8 mouse cellular contexts compared by ENCODE assay signal in genomic region chr7:27361283-27361946, GRCm38 (mm10). TPM values are rescaled to one million over a fixed set of nuclear protein-coding genes. Genes with fewer than 3 reads are reported as not detected.
DNase-seq lines count a peak whose midpoint lies in the region; ATAC-seq lines count a peak whose summit lies in the region.

No protein-coding gene starts in this region.

- peaks cover 45% of the 10 kb centered on the region for H3K27me3 ChIP-seq in heart, embryonic 13.5 days (replicated peaks)
- peaks cover 46% of the 10 kb centered on the region for H3K27me3 ChIP-seq in liver, embryonic 12.5 days (replicated peaks)
- H3K27me3 ChIP-seq in stomach, embryonic 16.5 days (ENCODE audit: control insufficient read depth, insufficient read depth, low read length): peaks cover 36% of the 10 kb centered on the region

- peak; percentile 95 for ATAC-seq in heart, embryonic 13.5 days (ENCODE audit: extremely low read depth, insufficient number of reproducible peaks, low FRiP score, low TSS enrichment)
- peak; percentile 90 for ATAC-seq in liver, embryonic 12.5 days
- peak; percentile 97 for ATAC-seq in stomach, embryonic 16.5 days (ENCODE audit: insufficient read depth, low FRiP score)

- H3K36me3 ChIP-seq in heart, embryonic 13.5 days: no peaks in the 10 kb centered on the region
- no peaks in the 10 kb centered on the region for H3K36me3 ChIP-seq in liver, embryonic 12.5 days
- no peaks in the 10 kb centered on the region for H3K36me3 ChIP-seq in stomach, embryonic 16.5 days (ENCODE audit: control insufficient read depth, insufficient read depth, low read length)

- H3K27ac ChIP-seq in brown adipose tissue, adult 24 weeks (replicated peaks; ENCODE audit: low read depth, low read length): no peak overlapping the region
- H3K27ac ChIP-seq in heart, embryonic 13.5 days (replicated peaks): 0 out of 2 replicates have a peak overlapping the region, but pooled peaks have one; percentile 12
- H3K27ac ChIP-seq in liver, embryonic 12.5 days: no peak overlapping the region
- no peak overlapping the region for H3K27ac ChIP-seq in stomach, embryonic 16.5 days (ENCODE audit: low read length)

- no peaks in the 10 kb centered on the region for H3K9me3 ChIP-seq in heart, embryonic 13.5 days
- no peaks in the 10 kb centered on the region for H3K9me3 ChIP-seq in liver, embryonic 12.5 days (replicated peaks)
- H3K9me3 ChIP-seq in stomach, embryonic 16.5 days (replicated peaks; ENCODE audit: control insufficient read depth, low read length): no peaks in the 10 kb centered on the region

- peak overlapping the region; percentile 57 for H3K4me3 ChIP-seq in brown adipose tissue, adult 24 weeks (ENCODE audit: insufficient read depth, low read depth, low read length)
- H3K4me3 ChIP-seq in heart, embryonic 13.5 days: peak overlapping the region; percentile 54
- peak overlapping the region; percentile 53 for H3K4me3 ChIP-seq in liver, embryonic 12.5 days
- peak overlapping the region; percentile 57 for H3K4me3 ChIP-seq in stomach, embryonic 16.5 days (replicated peaks; ENCODE audit: low read length)

- H3K9ac ChIP-seq in heart, embryonic 13.5 days: peak overlapping the region; percentile 79
- H3K9ac ChIP-seq in liver, embryonic 12.5 days: peak overlapping the region; percentile 70
- peak overlapping the region; percentile 85 for H3K9ac ChIP-seq in stomach, embryonic 16.5 days (ENCODE audit: low read length)

- peaks cover under 1% of the 10 kb centered on the region; the same call in 1 of the 2 replicates for H3K4me1 ChIP-seq in brown adipose tissue, adult 24 weeks (ENCODE audit: control insufficient read depth, insufficient read depth, insufficient read length, low read length)
- peaks cover 33% of the 10 kb centered on the region for H3K4me1 ChIP-seq in heart, embryonic 13.5 days
- H3K4me1 ChIP-seq in liver, embryonic 12.5 days: peaks cover 41% of the 10 kb centered on the region
- peaks cover 22% of the 10 kb centered on the region for H3K4me1 ChIP-seq in stomach, embryonic 16.5 days (ENCODE audit: control insufficient read depth, insufficient read depth, low read length)

- DNase-seq in CD4-positive, CD25-positive, alpha-beta regulatory T cell, adult 2 months (ENCODE audit: low read depth, low spot score): peak; percentile 99
- DNase-seq in fat pad, adult 2 months (ENCODE audit: extremely low read depth, low read depth, low spot score): peak; percentile 73
- DNase-seq in kidney, postnatal 10 days: peak; percentile 100
- peak; percentile 97 for DNase-seq in neural tube, embryonic 10.5 days (ENCODE audit: extremely low spot score, low spot score)

- H3K4me2 ChIP-seq in heart, embryonic 13.5 days: peak overlapping the region; percentile 80
- H3K4me2 ChIP-seq in liver, embryonic 12.5 days: peak overlapping the region; percentile 86
- H3K4me2 ChIP-seq in stomach, embryonic 16.5 days (ENCODE audit: low read depth, low read length): peak overlapping the region; percentile 98

- under 1% methylated on average over 52 of the region's 52 CpGs for WGBS in heart, embryonic 13.5 days
- under 1% methylated on average over 52 of the region's 52 CpGs for WGBS in liver, embryonic 12.5 days (ENCODE audit: insufficient replicate concordance)
- WGBS in stomach, embryonic 16.5 days: under 1% methylated on average over 52 of the region's 52 CpGs

RNA-seq across cellular contexts. Expression of gene Gm20479, which starts 4.2 kb away (rescaled TPM):
- polyA plus RNA-seq in brown adipose tissue, adult 24 weeks (2012; ENCODE audit: insufficient read depth, insufficient read length, missing spikeins): 3.5 TPM in 1 of 2 replicates, not detected in the other
- 0.83 and 0.90 TPM in 2 replicates for polyA plus RNA-seq in heart, embryonic 13.5 days (2015; fragmentation: Nextera tagmentation; extraction: Ambion mirVana)
- polyA plus RNA-seq in liver, embryonic 12.5 days (2016; fragmentation: Nextera tagmentation; extraction: Ambion mirVana): not detected in 2 replicates
- 3.0 TPM in 1 of 2 replicates, not detected in the other for polyA plus RNA-seq in stomach, embryonic 16.5 days (2015; fragmentation: Nextera tagmentation; extraction: Ambion mirVana)

RNA-seq across cellular contexts. Expression of gene Shkbp1, which starts 5.6 kb away (rescaled TPM):
- polyA plus RNA-seq in brown adipose tissue, adult 24 weeks (2012; ENCODE audit: insufficient read depth, insufficient read length, missing spikeins): 11.6 TPM in 2 replicates
- 28.8 and 32.2 TPM in 2 replicates for polyA plus RNA-seq in heart, embryonic 13.5 days (2015; fragmentation: Nextera tagmentation; extraction: Ambion mirVana)
- polyA plus RNA-seq in liver, embryonic 12.5 days (2016; fragmentation: Nextera tagmentation; extraction: Ambion mirVana): 32.1 and 36.1 TPM in 2 replicates
- polyA plus RNA-seq in stomach, embryonic 16.5 days (2015; fragmentation: Nextera tagmentation; extraction: Ambion mirVana): 41.0 and 41.7 TPM in 2 replicates

RNA-seq across cellular contexts. Expression of gene Ltbp4, which starts 23.9 kb away (rescaled TPM):
- 22.8 and 25.9 TPM in 2 replicates for polyA plus RNA-seq in brown adipose tissue, adult 24 weeks (2012; ENCODE audit: insufficient read depth, insufficient read length, missing spikeins)
- 51.3 and 53.3 TPM in 2 replicates for polyA plus RNA-seq in heart, embryonic 13.5 days (2015; fragmentation: Nextera tagmentation; extraction: Ambion mirVana)
- polyA plus RNA-seq in liver, embryonic 12.5 days (2016; fragmentation: Nextera tagmentation; extraction: Ambion mirVana): 5.7 TPM in 2 replicates
- polyA plus RNA-seq in stomach, embryonic 16.5 days (2015; fragmentation: Nextera tagmentation; extraction: Ambion mirVana): 170 and 202 TPM in 2 replicates
